Mouse (Mus musculus) heart, postnatal 0 days (tissue): ENCODE data around the gene Cln6.

Experiments
- CTCF ChIP-seq: IDR thresholded peaks from 2 replicates; pipeline ENCODE4 v1.5.1; 2016; ENCODE audit warnings: antibody characterized with exemption, control low read depth, low read depth
- EP300 ChIP-seq: IDR thresholded peaks from 2 replicates; pipeline ENCODE4 v1.6.1; 2016; ENCODE audit warnings: antibody characterized with exemption, low read depth

- TF ChIP-seq CTCF (peak; percentile 98), EP300 (peak; percentile 72; the same call in 1 of the 2 replicates)
These were observed 9.9 kb upstream of the Cln6 start for GRCm38 (mm10) chr9:62828662-62829086.
